Mouse (Mus musculus): ENCODE measurements around the gene B3galnt2. TPM values are rescaled to one million over a fixed set of nuclear protein-coding genes. Genes with fewer than 3 reads are reported as not detected.
"Not testable (repeated sequence)": the region's sequence is repeated elsewhere in the genome, so short reads cannot be mapped to it uniquely, and the experiment has no call there.

The B3galnt2 gene
- polyA plus RNA-seq, 1 experiment from 2014 or later: 16.4 TPM

GRCm38 (mm10) chr13:13965388-13965964 lies 11.2 kb downstream of the B3galnt2 start:
- Histone ChIP-seq H3K27me3 (replicated peaks; ENCODE audit: control insufficient read depth, insufficient read depth, low read length) (no peaks in the 10 kb centered on the region), H3K4me3 (ENCODE audit: low read depth, low read length) (no peak overlapping the region), H3K9ac (ENCODE audit: low read length) (no peak overlapping the region), H3K36me3 (ENCODE audit: control insufficient read depth, insufficient read depth, low read length) (peaks cover 15% of the 10 kb centered on the region), H3K4me2 (ENCODE audit: low read length) (no peak overlapping the region), H3K27ac (ENCODE audit: low read depth, low read length) (no peak overlapping the region), H3K4me1 (ENCODE audit: control insufficient read depth, insufficient read depth, low read length) (no peaks in the 10 kb centered on the region), H3K9me3 (replicated peaks; ENCODE audit: control insufficient read depth, low read length) (no peaks in the 10 kb centered on the region)
- DNase-seq (ENCODE audit: low spot score): no peak
- no peak for ATAC-seq
- WGBS: 80% methylated on average over 19 of the region's 19 CpGs

- H3K4me2 ChIP-seq (ENCODE audit: low read length): no peak overlapping the region
- no peak overlapping the region for H3K9ac ChIP-seq (ENCODE audit: low read length)
- H3K36me3 ChIP-seq (ENCODE audit: control insufficient read depth, insufficient read depth, low read length): peaks cover 15% of the 10 kb centered on the region
- no peak overlapping the region for H3K4me3 ChIP-seq (ENCODE audit: low read depth, low read length)
- no peaks in the 10 kb centered on the region for H3K27me3 ChIP-seq (replicated peaks; ENCODE audit: control insufficient read depth, insufficient read depth, low read length)
- DNase-seq (ENCODE audit: low spot score) (no peak), ATAC-seq (no peak)
- no peak overlapping the region for H3K27ac ChIP-seq (ENCODE audit: low read depth, low read length)
- 95% methylated on average over 4 of the region's 4 CpGs for WGBS
- no peaks in the 10 kb centered on the region for H3K4me1 ChIP-seq (ENCODE audit: control insufficient read depth, insufficient read depth, low read length)
- no peaks in the 10 kb centered on the region for H3K9me3 ChIP-seq (replicated peaks; ENCODE audit: control insufficient read depth, low read length)
Observed at GRCm38 (mm10) chr13:13966172-13966571, 11.9 kb downstream of the B3galnt2 start.

GRCm38 (mm10) chr13:13968629-13969111 lies 14.4 kb downstream of the B3galnt2 start:
- Histone ChIP-seq H3K27me3 (replicated peaks; ENCODE audit: control insufficient read depth, insufficient read depth, low read length) (no peaks in the 10 kb centered on the region), H3K36me3 (ENCODE audit: control insufficient read depth, insufficient read depth, low read length) (peaks cover 15% of the 10 kb centered on the region), H3K4me2 (ENCODE audit: low read length) (no peak overlapping the region), H3K27ac (ENCODE audit: low read depth, low read length) (no peak overlapping the region), H3K4me1 (ENCODE audit: control insufficient read depth, insufficient read depth, low read length) (no peaks in the 10 kb centered on the region), H3K9ac (ENCODE audit: low read length) (no peak overlapping the region), H3K4me3 (ENCODE audit: low read depth, low read length) (no peak overlapping the region), H3K9me3 (replicated peaks; ENCODE audit: control insufficient read depth, low read length) (no peaks in the 10 kb centered on the region)
- no peak for ATAC-seq
- 93% methylated on average over 4 of the region's 4 CpGs for WGBS
- no peak for DNase-seq (ENCODE audit: low spot score)

- H3K9ac ChIP-seq (ENCODE audit: low read length): no peak overlapping the region
- H3K4me2 ChIP-seq (ENCODE audit: low read length): no peak overlapping the region
- H3K27me3 ChIP-seq (replicated peaks; ENCODE audit: control insufficient read depth, insufficient read depth, low read length): no peaks in the 10 kb centered on the region
- H3K4me1 ChIP-seq (ENCODE audit: control insufficient read depth, insufficient read depth, low read length): no peaks in the 10 kb centered on the region
- H3K27ac ChIP-seq (ENCODE audit: low read depth, low read length): no peak overlapping the region
- H3K4me3 ChIP-seq (ENCODE audit: low read depth, low read length): no peak overlapping the region
- DNase-seq (ENCODE audit: low spot score): no peak
- 93% methylated on average over 1 of the region's 1 CpGs for WGBS
- H3K36me3 ChIP-seq (ENCODE audit: control insufficient read depth, insufficient read depth, low read length): peaks cover 15% of the 10 kb centered on the region
- ATAC-seq: no peak
- H3K9me3 ChIP-seq (replicated peaks; ENCODE audit: control insufficient read depth, low read length): no peaks in the 10 kb centered on the region
Observed at GRCm38 (mm10) chr13:13969796-13970195, 15.5 kb downstream of the B3galnt2 start.

GRCm38 (mm10) chr13:13981842-13982241 lies 27.6 kb downstream of the B3galnt2 start:
- not testable (repeated sequence) for H3K9me3 ChIP-seq (replicated peaks; ENCODE audit: control insufficient read depth, low read length); H3K9ac ChIP-seq (ENCODE audit: low read length); H3K27me3 ChIP-seq (replicated peaks; ENCODE audit: control insufficient read depth, insufficient read depth, low read length); H3K4me1 ChIP-seq (ENCODE audit: control insufficient read depth, insufficient read depth, low read length); ATAC-seq; DNase-seq (ENCODE audit: low spot score); H3K4me2 ChIP-seq (ENCODE audit: low read length); H3K27ac ChIP-seq (ENCODE audit: low read depth, low read length); H3K4me3 ChIP-seq (ENCODE audit: low read depth, low read length)
- peaks cover 12% of the 10 kb centered on the region for H3K36me3 ChIP-seq (ENCODE audit: control insufficient read depth, insufficient read depth, low read length)
- WGBS: 86% methylated on average over 1 of the region's 1 CpGs

- H3K4me2 ChIP-seq (ENCODE audit: low read length): no peak overlapping the region
- H3K27ac ChIP-seq (ENCODE audit: low read depth, low read length): no peak overlapping the region
- H3K4me1 ChIP-seq (ENCODE audit: control insufficient read depth, insufficient read depth, low read length): no peaks in the 10 kb centered on the region
- no peak overlapping the region for H3K4me3 ChIP-seq (ENCODE audit: low read depth, low read length)
- H3K9me3 ChIP-seq (replicated peaks; ENCODE audit: control insufficient read depth, low read length): no peaks in the 10 kb centered on the region
- no peak overlapping the region for H3K9ac ChIP-seq (ENCODE audit: low read length)
- no peak for ATAC-seq
- peaks cover 18% of the 10 kb centered on the region for H3K36me3 ChIP-seq (ENCODE audit: control insufficient read depth, insufficient read depth, low read length)
- 87% methylated on average over 6 of the region's 6 CpGs for WGBS
- DNase-seq (ENCODE audit: low spot score): no peak
- H3K27me3 ChIP-seq (replicated peaks; ENCODE audit: control insufficient read depth, insufficient read depth, low read length): no peaks in the 10 kb centered on the region
Observed at GRCm38 (mm10) chr13:13983523-13983922, 29.3 kb downstream of the B3galnt2 start.

GRCm38 (mm10) chr13:13989135-13989534 lies 34.9 kb downstream of the B3galnt2 start:
- WGBS: 88% methylated on average over 2 of the region's 2 CpGs
- H3K36me3 ChIP-seq (ENCODE audit: control insufficient read depth, insufficient read depth, low read length): peaks cover 53% of the 10 kb centered on the region
- DNase-seq (ENCODE audit: low spot score): no peak

GRCm38 (mm10) chr13:13990391-13990790 lies 36.1 kb downstream of the B3galnt2 start:
- 84% methylated on average over 2 of the region's 2 CpGs for WGBS
- no peak overlapping the region for H3K4me3 ChIP-seq (ENCODE audit: low read depth, low read length)
- no peaks in the 10 kb centered on the region for H3K9me3 ChIP-seq (replicated peaks; ENCODE audit: control insufficient read depth, low read length)
- no peak for DNase-seq (ENCODE audit: low spot score)
- no peak overlapping the region for H3K9ac ChIP-seq (ENCODE audit: low read length)
- no peaks in the 10 kb centered on the region for H3K27me3 ChIP-seq (replicated peaks; ENCODE audit: control insufficient read depth, insufficient read depth, low read length)
- no peaks in the 10 kb centered on the region for H3K4me1 ChIP-seq (ENCODE audit: control insufficient read depth, insufficient read depth, low read length)
- H3K27ac ChIP-seq (ENCODE audit: low read depth, low read length): no peak overlapping the region
- ATAC-seq: no peak
- H3K4me2 ChIP-seq (ENCODE audit: low read length): no peak overlapping the region
- H3K36me3 ChIP-seq (ENCODE audit: control insufficient read depth, insufficient read depth, low read length): peaks cover 63% of the 10 kb centered on the region

More at GRCm38 (mm10) chr13:13989135-13989534, 34.9 kb downstream of the B3galnt2 start:
- Histone ChIP-seq H3K4me1 (ENCODE audit: control insufficient read depth, insufficient read depth, low read length) (no peaks in the 10 kb centered on the region), H3K27ac (ENCODE audit: low read depth, low read length) (no peak overlapping the region), H3K9ac (ENCODE audit: low read length) (no peak overlapping the region), H3K9me3 (replicated peaks; ENCODE audit: control insufficient read depth, low read length) (no peaks in the 10 kb centered on the region), H3K27me3 (replicated peaks; ENCODE audit: control insufficient read depth, insufficient read depth, low read length) (no peaks in the 10 kb centered on the region), H3K4me2 (ENCODE audit: low read length) (no peak overlapping the region), H3K4me3 (ENCODE audit: low read depth, low read length) (no peak overlapping the region)
- ATAC-seq: no peak

- H3K4me3 ChIP-seq (ENCODE audit: low read depth, low read length): no peak overlapping the region
- H3K4me1 ChIP-seq (ENCODE audit: control insufficient read depth, insufficient read depth, low read length): no peaks in the 10 kb centered on the region
- DNase-seq (ENCODE audit: low spot score): no peak
- no peak overlapping the region for H3K9ac ChIP-seq (ENCODE audit: low read length)
- H3K9me3 ChIP-seq (replicated peaks; ENCODE audit: control insufficient read depth, low read length): no peaks in the 10 kb centered on the region
- no peak overlapping the region for H3K4me2 ChIP-seq (ENCODE audit: low read length)
- H3K27me3 ChIP-seq (replicated peaks; ENCODE audit: control insufficient read depth, insufficient read depth, low read length): no peaks in the 10 kb centered on the region
- 77% methylated on average over 3 of the region's 3 CpGs for WGBS
- peaks cover 82% of the 10 kb centered on the region for H3K36me3 ChIP-seq (ENCODE audit: control insufficient read depth, insufficient read depth, low read length)
- ATAC-seq: no peak
- H3K27ac ChIP-seq (ENCODE audit: low read depth, low read length): no peak overlapping the region
Observed at GRCm38 (mm10) chr13:13993041-13993440, 38.8 kb downstream of the B3galnt2 start.
